Mouse (Mus musculus) right cerebral cortex, postnatal 10 days (tissue): Measurements from ENCODE around the gene Wdr78.

Experiments used
- DNase-seq, 2 experiments: peaks; one replicate each; pipeline ENCODE4 v3.0.0; 2021; ENCODE audit warnings: low spot score in 2 of 2

The Wdr78 gene

DNA sequence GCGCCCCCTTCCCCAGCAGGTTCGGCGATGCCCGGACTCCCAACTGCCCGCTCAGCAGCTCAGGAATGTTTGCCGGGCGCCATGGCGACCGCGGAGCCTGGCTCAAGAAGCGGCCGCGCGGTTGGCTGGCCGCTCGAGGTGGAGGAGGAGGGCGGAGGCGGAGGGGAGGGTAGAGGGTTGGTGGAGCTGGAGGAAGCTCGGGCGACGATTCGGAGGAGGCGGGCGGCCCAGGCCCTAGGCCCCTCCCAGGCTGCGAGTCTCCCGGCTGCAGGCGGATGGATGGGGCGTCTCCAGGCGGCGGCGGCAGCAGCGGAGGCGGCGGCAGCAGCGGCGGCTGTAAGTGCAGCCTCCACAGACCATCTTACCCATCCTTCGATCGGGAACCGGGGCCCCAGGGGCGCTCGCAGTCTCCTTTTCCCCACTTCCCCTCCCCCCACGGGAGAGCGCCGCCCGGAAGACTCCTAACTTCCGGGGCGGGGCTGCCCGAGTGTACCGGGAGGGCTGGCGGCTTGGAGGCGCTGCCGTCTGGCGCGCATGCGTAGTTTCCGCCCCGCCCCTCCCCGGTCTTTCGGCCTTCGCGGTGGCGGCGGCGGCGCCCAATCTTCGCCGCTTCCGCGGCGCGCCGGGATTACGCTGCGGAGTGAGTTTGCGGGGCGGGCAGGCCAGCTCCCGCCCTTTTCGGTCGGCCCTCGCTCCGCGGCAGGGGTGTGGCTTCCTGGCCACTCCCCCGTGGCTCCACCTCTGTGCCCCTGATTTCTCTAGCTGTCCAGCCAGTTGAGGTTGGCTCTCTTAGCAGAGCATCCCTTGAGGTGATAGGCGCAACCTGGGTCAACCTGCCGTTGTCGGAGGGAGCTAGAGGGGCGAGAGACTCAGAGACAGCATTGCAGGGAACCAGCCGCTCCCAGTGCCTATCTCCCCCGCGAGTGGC is at the start of gene Wdr78, which contains the start of gene Mier1:
Gene Wdr78, minus strand, starts transcription at position 372 of the 928 bp plus-strand sequence.
Gene Mier1, plus strand, starts transcription at position 207 of the 928 bp plus-strand sequence.
- peak; percentile 97 for DNase-seq

DNA sequence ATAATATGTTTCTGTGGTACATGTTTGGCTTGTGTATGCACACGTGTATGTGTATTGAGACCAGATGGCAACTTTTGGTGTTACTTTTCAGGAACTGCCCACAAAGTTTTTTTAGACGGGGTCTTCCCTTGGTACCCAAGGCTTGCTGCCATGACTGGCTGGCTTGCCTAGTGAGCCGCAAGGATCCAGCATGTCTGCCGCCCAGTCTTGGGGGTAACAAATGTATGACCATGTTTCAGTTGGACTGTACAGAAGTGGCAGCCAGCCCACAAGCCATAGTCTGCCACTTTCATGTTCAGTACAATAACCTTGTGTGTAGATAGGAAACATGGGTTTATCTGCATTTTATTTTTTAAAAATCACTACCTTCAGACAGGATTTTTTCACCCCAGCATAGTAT is 44.4 kb upstream of the Wdr78 start:
- DNase-seq = no peak

DNA sequence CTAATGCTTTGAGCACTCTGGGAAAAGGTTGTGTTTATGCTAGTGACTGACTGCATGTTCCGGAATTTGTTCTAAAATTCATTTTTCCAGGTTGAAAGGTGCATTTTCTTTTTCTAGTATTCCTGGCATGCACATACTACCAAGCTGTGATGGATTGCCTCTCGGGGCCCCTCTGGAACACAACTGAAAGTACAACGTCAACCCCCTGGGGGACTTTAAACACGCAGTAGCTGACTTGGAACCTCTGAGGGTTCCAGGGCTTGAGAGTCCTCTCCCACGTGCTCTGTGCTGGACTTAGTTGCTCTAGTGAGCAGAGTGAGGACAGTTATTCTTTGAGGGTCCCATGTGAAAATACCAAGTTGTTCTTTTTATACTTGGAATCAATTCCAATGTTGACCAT is 37.6 kb upstream of the Wdr78 start:
- DNase-seq = no peak

DNA sequence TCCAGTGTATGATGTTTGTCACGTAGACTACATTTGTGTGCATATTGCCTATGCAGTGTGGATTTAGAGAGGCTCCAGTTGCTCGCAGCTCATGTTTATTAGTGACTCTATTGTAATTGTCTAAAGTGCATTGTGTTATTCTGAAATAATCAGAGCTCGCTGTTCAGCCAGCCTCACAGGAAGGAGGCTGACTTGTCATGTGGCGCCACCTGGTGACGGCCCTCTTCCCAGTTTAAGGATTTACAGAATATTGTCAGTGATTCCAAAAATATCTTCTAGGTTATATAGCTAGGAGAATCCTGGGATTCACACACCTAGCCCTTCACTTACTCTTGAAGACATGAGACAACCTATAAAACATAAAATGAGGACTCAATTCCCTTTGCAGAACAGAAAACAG is 32.0 kb upstream of the Wdr78 start:
- DNase-seq = peak; percentile 70 to 86

DNA sequence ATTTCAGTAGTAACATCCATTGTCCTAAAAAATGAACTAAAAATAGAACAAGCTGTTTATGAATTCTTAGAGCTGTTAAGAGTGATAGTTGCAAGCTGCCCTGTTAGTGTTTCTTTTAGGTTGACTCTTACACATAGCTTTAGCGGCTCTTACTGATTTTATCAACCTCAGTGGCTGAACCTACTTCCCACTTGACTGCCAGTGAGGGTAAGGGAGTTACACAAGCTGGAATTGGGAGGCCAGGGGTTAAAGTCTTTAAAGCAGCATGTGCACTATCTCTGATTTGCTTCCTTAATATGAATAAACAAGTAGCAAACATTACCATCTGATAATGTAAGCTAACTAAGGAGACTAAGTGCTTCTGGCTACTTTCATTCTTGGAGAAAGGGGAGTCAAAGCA is 22.6 kb upstream of the Wdr78 start:
- no peak for DNase-seq

DNA sequence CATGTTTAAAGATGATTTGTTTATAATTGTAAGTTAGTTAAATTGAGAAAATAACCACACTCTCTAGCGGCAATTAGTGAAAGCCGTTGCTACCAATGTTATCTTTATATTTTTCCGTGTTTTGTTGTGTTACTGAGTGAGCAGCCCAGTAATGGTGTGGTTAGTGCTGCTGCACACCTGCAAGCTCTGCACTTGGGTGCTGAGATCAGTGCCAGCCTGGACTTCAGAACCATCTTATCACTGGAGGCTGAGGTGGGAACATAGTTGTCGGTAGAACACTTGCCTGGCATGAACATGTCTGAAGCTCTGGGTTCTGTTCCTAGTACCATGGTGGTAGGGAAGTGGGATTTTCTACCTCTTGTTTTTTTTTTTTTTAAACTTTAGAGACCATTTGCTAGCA is 12.2 kb upstream of the Wdr78 start:
- DNase-seq = no peak

DNA sequence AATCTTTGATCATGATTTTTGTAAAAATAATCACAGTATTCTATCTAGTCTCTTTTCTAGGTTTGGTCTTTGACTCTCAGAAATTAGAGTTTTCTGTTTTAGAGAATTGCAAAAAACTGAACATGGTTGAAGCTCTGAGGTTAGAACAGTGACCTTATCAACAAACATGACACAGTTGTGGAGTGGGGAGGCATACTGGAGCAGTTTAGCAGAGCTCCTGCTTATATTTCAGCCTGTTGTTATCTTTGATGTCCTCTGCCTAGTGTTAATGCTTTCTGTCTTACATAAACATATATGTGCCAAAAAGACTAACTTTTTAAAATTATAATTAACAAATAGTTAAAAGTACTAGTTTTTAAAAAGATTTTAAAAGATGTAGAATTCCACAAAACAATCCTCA is 9.3 kb upstream of the Wdr78 start:
- DNase-seq = no peak

DNA sequence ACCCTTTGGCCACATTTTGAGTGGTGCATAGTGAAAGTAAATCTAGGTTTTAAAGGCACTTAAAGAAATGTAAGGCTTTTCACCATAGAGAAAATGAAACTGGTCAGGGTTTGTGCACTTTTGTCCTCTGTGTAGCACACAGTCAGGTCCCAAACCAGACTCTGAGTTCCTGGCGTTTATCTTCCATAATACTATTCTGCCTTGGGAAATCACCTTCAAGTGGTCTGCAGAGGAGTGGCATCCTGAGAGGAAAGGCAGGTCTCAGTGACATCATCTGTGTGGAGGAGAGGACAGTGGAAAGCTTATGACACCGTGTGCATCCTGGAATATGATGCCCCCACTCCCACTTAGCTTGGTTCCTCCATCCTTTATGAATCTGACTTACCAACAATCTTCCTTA is 8.7 kb upstream of the Wdr78 start:
- no peak for DNase-seq

DNA sequence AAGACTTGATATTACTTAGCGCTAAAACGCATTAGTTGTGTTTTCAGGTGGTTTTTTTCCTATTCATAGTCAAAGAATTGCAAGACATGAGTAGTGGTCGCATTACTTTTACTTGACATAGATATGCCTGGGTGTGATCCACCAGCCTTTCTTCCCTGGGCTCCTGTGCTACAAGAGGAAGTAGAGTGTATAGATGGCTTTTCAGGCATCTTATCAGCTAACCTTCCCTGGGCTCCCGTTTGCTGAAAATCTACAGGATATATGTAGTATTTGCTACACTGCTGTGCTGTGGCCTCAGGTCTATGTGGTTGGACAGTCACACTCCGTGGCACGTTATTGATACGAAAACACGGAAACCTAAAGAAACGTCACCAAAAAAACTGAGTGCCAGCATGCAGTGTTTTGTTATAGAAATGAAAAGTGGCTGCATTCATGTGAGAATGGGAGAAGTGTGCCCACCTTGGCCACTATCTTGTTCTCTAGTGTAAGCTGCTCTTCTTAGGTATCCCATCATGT is 6.6 kb upstream of the Wdr78 start:
- no peak for DNase-seq

DNA sequence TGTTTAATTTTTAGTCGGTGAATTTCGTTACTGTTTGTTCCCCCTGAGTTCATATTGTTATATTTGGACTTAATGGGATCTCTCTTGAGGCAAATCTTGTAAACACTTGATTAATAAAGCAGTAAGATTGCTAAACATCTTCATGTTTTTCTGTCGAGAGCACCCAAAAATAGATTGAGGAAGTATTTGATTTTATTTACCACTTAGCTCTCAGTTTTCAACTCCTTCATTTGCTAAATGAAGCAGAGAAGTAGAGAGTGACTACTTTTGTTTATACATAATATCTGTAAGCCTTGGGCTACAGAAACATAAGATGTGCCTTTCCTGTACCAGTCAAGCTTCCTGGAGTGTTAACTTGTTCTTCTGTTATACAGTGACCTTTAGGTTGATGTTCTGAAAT is 6.0 kb upstream of the Wdr78 start:
- DNase-seq = no peak

DNA sequence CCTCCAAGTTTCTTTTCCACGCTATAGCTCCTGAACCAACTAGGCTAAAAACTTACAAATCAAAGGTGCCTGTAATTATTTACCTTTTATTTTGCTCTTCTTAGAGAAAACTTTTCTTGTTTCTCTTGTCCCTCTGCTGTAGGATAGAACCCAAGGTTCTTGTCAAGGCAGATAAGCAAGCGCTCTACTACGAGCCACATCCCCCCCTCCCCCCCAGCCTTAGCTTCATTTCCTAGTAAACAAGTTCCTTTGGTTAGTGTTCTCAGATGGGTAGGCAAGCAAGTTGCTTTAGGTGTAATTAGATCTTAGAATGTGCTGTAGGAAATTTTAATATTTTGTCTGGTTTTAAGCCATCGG is 5.7 kb upstream of the Wdr78 start:
- no peak for DNase-seq

DNA sequence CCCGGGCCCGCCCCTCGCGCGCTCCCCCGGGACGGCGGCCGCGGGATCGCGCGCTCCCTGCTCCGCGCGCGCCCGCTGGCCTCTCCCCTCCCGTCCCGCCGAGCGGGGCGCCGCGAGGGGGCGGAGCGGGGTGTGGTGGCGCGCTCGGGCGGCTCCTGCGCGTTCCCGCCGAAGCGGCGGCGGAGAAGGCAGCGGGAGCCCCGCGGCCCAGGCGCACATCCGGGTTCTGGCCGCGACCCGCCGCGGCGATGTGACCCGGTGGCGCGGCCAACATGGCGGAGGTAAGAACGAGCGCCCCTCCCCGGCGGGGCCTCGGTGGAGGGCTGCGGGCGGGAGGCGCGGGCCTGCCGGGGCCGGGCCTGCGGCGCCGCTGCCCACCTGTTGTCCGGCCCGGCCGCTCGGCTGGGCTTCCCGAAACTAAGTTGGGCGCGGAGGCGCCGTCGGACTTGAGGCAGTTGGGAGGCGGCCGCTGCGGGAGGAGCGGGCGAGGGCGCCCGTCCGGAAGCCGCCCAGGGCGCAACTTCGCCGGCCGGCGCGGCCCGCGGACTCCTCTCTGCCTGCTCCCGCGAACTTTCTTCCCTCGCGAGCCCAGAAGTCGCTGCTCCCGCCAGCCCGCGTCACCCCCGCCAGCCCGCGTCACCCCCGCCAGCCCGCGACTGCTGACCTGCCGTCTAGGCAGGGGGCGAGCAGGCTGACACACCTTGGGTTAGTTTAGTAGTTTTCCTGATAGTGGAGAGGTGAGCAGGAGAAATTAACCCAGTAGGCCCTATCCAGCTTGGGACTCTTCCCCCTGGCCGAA is 5.1 kb upstream of the Wdr78 start:
- peak; percentile 68 to 77 for DNase-seq

DNA sequence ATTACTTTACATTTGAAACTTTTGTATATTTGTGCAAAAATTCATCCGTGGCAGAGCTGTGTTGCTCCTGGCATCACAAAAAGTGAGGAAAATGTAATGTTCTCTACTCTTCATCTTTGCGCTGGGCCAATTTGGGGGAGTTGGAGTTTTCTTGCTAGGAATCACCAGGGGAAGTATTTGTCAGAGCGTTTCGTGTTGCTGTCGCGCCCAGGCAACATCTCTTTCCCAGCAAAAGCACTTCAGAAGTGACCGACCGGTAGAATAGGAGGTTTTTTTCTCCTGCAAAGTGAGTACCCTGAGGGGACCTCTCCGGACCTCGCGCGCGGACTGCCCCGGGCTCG is 4.5 kb upstream of the Wdr78 start:
- no peak for DNase-seq

DNA sequence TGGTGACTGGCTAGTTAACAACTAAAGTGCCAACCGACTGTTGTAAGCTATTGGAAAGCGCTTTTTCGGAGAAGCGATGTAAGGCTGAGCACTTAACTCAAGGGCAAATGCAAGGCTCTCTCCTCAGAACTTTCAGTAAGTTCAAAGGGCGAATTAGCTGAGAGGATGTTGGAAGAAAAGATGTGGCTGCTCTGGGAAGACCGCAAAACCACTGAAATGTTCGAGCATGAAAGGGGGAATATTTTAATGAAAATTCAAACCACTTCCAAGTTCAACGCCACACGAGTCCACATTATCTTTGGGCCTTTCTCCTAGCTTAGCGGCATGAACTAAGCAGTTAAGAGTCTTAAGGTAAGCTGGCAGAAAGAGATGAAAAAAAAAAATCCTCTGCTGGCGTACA is 953 bp downstream of the Wdr78 start:
- no peak for DNase-seq

DNA sequence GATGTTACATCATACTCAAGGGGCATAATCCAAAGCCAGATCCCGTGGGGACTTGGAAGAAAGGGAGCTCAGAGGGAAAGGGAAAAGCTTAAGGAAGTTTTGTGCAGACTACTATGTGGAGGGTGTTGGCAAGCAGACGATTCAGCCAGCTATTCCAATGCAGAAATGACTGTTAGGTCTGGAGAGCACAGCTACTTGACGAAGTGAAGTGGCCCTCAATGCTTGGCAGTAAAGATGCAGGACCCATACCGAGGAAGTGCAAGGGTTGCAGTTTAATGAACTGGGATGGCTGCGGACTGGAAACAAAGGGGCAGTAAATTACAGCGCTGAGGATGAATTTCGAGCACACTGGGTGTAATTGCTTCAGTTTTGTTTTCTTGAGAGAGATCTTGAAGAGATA is 1.7 kb downstream of the Wdr78 start:
- DNase-seq = peak in 1 of 2 experiments; percentile 26

DNA sequence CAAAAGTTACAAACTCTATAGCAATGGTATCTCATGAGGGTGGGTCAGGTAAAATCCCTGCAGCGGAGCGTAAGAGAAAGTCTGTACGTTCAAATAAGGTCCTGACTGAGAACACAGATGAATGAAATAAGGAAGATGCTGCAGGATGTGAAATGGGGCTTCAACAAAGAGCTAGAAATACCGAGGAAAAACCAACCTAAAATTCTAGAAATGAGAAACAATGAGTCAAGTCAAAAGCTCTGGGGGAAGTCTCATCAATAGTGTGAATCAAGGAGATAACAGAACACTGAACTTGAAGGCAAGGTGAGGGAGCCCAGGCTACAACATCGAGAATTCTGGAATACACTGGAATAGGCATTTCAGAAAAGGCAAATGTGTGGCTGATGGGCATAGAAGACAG is 15.8 kb downstream of the Wdr78 start:
- DNase-seq = no peak

DNA sequence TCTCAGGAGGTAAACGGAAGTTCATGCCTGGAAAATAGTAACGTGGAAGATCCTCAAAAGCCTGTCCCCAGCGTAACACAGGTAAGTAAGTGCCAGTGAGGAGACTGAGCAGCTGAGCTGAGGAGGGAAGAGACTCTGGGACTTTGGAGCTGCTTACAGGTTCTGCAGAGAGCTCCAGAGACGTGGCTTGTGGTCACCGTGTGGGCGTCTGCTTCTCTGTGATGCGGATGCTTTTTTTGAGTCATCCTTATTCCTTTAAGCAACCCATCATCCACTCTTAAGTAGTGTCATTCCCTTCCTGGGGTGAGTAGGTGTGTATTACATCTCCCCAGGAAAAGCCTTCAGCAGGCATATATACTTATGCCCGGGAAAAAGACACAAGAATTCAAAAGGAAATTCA is 18.4 kb downstream of the Wdr78 start:
- no peak for DNase-seq

DNA sequence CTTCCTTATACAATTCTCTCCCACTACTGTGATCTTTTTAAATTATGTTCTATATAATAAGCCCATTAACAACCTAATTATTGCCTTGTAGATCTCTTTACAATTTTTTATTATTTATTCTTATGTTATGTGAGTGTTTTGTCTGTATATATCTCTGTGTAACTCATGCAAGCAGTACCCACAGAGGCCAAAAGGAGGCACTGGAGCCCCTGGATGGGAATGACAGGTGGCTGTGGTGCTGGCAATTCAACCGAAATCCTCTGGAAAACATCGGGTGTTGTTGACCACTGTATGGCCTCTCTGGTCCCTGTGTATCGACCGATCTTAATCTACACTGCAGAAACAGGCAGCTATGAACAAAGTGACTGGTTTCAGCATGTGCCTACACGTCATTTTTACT is 29.1 kb downstream of the Wdr78 start:
- DNase-seq = no peak

DNA sequence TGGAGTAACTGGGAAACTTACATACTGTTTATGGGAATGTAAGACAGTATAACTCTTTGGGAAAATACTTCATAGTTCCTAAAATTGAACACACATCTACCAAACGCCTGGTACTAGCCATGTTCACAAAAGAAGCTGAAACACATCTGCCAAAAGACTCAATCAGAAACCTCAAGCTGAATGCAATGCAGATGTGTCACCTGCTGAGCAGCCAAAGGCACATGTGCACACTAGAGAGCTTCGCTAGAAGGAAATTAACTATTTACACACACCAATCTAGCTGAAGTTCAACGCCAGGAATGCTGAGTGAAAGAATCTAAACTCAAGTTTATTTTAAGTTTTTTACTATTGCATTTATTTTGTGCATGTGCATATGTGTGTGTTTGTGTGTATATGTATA is 43.7 kb downstream of the Wdr78 start:
- no peak for DNase-seq

DNA sequence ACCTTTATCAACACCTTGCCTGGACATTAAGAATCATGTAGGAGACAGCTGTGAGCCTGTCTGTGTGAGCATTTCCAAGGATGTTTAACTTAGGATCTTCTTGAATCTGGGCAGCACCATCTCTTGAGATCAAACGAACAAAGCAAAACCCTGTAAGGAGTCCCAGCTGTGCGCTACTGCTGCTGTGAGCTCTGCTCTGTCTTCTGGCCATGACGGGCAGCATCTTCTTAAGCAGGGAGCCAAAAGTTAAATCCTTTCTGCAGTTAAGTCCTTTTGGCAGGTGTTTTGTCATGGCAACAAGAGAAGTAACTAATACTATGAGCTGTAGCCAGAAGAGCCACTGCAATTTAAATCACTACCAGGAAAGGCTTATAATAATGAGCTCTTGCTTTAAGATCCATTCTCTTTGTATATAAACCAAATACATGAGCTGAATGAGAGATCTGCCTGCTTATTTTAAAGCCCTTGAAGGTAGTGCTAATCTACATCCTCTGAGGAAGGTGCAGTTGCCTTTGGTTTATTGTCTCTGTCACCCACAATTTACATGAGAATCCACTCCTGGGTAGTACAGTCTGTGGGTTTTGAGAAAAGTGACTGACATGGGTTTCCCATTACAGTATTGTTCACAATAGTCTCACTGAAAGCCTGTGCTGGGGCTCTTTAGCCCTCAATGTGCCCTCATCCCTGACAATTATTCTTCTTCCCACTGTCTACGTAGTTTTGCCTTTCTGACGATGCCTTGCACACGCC is 46.3 kb downstream of the Wdr78 start:
- DNase-seq = no peak

DNA sequence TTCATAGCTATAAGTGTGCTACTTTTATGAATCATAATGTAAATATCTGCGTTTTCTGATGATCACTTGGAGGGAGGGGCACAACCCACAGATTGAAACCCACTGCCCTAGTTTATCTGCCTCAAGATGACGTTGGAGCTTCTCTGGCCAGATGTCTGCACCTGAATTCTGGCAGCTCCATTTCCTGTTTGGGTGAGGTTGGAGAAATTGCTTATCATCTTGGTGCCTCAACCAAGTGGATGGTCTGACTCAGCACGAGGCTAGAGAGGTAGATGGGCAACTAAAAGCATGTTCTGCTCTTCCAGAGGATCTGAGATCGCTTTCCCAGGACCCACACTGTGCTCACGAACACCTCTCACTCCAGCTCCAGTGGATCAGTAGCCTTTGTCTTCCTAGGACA is 49.4 kb downstream of the Wdr78 start:
- DNase-seq = no peak

DNA sequence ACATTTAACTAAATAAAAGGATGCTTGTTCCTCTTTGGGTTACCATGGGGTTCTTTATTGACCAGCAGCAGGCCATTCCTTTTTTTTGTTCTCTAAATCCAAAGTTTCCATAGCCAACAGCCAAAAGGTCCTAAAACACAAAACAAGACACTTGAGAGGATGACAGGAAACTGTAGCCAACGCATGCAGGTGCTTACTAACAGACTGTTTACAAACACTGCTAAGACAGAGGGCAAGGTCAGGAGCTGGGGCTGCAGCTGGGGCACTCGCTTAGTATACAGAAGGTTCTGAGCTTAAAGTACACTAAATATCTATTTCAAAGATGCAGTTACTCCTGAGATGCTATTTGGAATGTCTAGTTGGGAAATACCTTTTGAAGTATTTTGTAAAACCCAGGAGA is 49.9 kb downstream of the Wdr78 start:
- DNase-seq = no peak
